8 mouse cellular contexts compared by ENCODE assay signal in genomic region chr10:122051831-122052230, GRCm38 (mm10). TPM values are rescaled to one million over a fixed set of nuclear protein-coding genes. Genes with fewer than 3 reads are reported as not detected.
DNase-seq lines count a peak whose midpoint lies in the region; ATAC-seq and TF ChIP-seq lines count a peak whose summit lies in the region.

No protein-coding gene starts in this region.

- DNase-seq in midbrain, embryonic 14.5 days: peak; percentile 91
- DNase-seq in c-Kit-negative CD71-positive TER-119-positive erythroid progenitor cells, embryonic 14.5 days (ENCODE audit: low read depth, low spot score): peak; percentile 56
- peak; percentile 68 to 96 for DNase-seq in frontal cortex, adult 2 months (ENCODE audit: extremely low spot score in 1 of 2, low spot score in 1 of 2)
- DNase-seq in kidney, postnatal 0 days (ENCODE audit: low spot score): peak; percentile 88
- DNase-seq in liver, embryonic 13.5 days: peak; percentile 57
- peak; percentile 76 for DNase-seq in retina, postnatal 7 days (ENCODE audit: low read depth, low spot score)
- peak; percentile 66 to 91 for DNase-seq in urinary bladder, adult 18-20 months (ENCODE audit: low spot score in 2 of 2)

- peak; percentile 100 for TF ChIP-seq CTCF in kidney, postnatal 0 days (IDR thresholded peaks at IDR 0.05; ENCODE audit: low read depth)

- H3K9ac ChIP-seq in midbrain, embryonic 14.5 days (replicated peaks; ENCODE audit: low read length): no peak overlapping the region
- H3K9ac ChIP-seq in midbrain, embryonic 13.5 days (replicated peaks): no peak overlapping the region
- no peak overlapping the region for H3K9ac ChIP-seq in kidney, postnatal 0 days (ENCODE audit: low read depth, low read length)
- H3K9ac ChIP-seq in liver, embryonic 13.5 days: no peak overlapping the region

- H3K27ac ChIP-seq in midbrain, embryonic 14.5 days (replicated peaks; ENCODE audit: low read depth, low read length): no peak overlapping the region
- H3K27ac ChIP-seq in midbrain, embryonic 13.5 days: no peak overlapping the region
- H3K27ac ChIP-seq in kidney, postnatal 0 days: no peak overlapping the region
- H3K27ac ChIP-seq in liver, embryonic 13.5 days: no peak overlapping the region

- no peak overlapping the region for H3K4me2 ChIP-seq in midbrain, embryonic 14.5 days (ENCODE audit: low read length)
- no peak overlapping the region for H3K4me2 ChIP-seq in midbrain, embryonic 13.5 days (replicated peaks)
- no peak overlapping the region for H3K4me2 ChIP-seq in kidney, postnatal 0 days (ENCODE audit: low read length)
- no peak overlapping the region for H3K4me2 ChIP-seq in liver, embryonic 13.5 days

- 36% methylated on average over 6 of the region's 6 CpGs for WGBS in midbrain, embryonic 14.5 days
- 39% methylated on average over 6 of the region's 6 CpGs for WGBS in midbrain, embryonic 13.5 days
- WGBS in kidney, postnatal 0 days: 34% methylated on average over 6 of the region's 6 CpGs
- 21% methylated on average over 6 of the region's 6 CpGs for WGBS in liver, embryonic 13.5 days (ENCODE audit: insufficient replicate concordance)

- H3K4me1 ChIP-seq in midbrain, embryonic 14.5 days (ENCODE audit: control insufficient read depth, insufficient read depth, low read length): no peaks in the 10 kb centered on the region
- no peaks in the 10 kb centered on the region for H3K4me1 ChIP-seq in midbrain, embryonic 13.5 days (replicated peaks)
- no peaks in the 10 kb centered on the region; the same call in 1 of the 2 replicates for H3K4me1 ChIP-seq in kidney, postnatal 0 days (replicated peaks; ENCODE audit: insufficient read depth, low read length)
- peaks cover 3% of the 10 kb centered on the region; the same call in 1 of the 2 replicates for H3K4me1 ChIP-seq in liver, embryonic 13.5 days (replicated peaks)

- H3K4me3 ChIP-seq in midbrain, embryonic 14.5 days (replicated peaks; ENCODE audit: low read depth, low read length): no peak overlapping the region
- no peak overlapping the region for H3K4me3 ChIP-seq in midbrain, embryonic 13.5 days (replicated peaks)
- H3K4me3 ChIP-seq in kidney, postnatal 0 days (replicated peaks; ENCODE audit: low read depth, low read length): no peak overlapping the region
- no peak overlapping the region for H3K4me3 ChIP-seq in liver, embryonic 13.5 days (replicated peaks)

- H3K36me3 ChIP-seq in midbrain, embryonic 14.5 days (ENCODE audit: control insufficient read depth, insufficient read depth, low read length): no peaks in the 10 kb centered on the region
- H3K36me3 ChIP-seq in midbrain, embryonic 13.5 days: no peaks in the 10 kb centered on the region
- H3K36me3 ChIP-seq in kidney, postnatal 0 days (ENCODE audit: insufficient read depth, low read length): no peaks in the 10 kb centered on the region
- H3K36me3 ChIP-seq in liver, embryonic 13.5 days: no peaks in the 10 kb centered on the region

- ATAC-seq in midbrain, embryonic 14.5 days (ENCODE audit: low FRiP score, low TSS enrichment): no peak
- no peak for ATAC-seq in midbrain, embryonic 13.5 days
- ATAC-seq in kidney, postnatal 0 days (replicated peaks; ENCODE audit: low FRiP score, low read depth): no peak
- peak; percentile 49 for ATAC-seq in liver, embryonic 13.5 days (ENCODE audit: low read depth)

- H3K9me3 ChIP-seq in midbrain, embryonic 14.5 days (ENCODE audit: control insufficient read depth, low read length): no peaks in the 10 kb centered on the region
- H3K9me3 ChIP-seq in midbrain, embryonic 13.5 days: no peaks in the 10 kb centered on the region
- no peaks in the 10 kb centered on the region for H3K9me3 ChIP-seq in kidney, postnatal 0 days (replicated peaks; ENCODE audit: low read length)
- no peaks in the 10 kb centered on the region for H3K9me3 ChIP-seq in liver, embryonic 13.5 days (replicated peaks)

- no peaks in the 10 kb centered on the region for H3K27me3 ChIP-seq in midbrain, embryonic 14.5 days (ENCODE audit: control insufficient read depth, insufficient read depth, low read length)
- H3K27me3 ChIP-seq in midbrain, embryonic 13.5 days: no peaks in the 10 kb centered on the region
- no peaks in the 10 kb centered on the region; the same call in 1 of the 2 replicates for H3K27me3 ChIP-seq in kidney, postnatal 0 days (ENCODE audit: insufficient read depth, low read length)
- H3K27me3 ChIP-seq in liver, embryonic 13.5 days: peaks cover 18% of the 10 kb centered on the region

RNA-seq across cellular contexts. Expression of gene Srgap1, which starts 4.7 kb away (rescaled TPM):
- polyA plus RNA-seq in midbrain, embryonic 14.5 days (2014; fragmentation: Nextera tagmentation; extraction: Ambion mirVana): 40.8 and 46.9 TPM in 2 replicates
- polyA plus RNA-seq in midbrain, embryonic 13.5 days (2015; fragmentation: Nextera tagmentation; extraction: Ambion mirVana): 40.1 and 40.9 TPM in 2 replicates
- polyA plus RNA-seq in frontal cortex, adult 2 months (2012; rRNA removed): 8.8 TPM in 2 replicates
- 10.2 and 13.1 TPM in 2 replicates for polyA plus RNA-seq in kidney, postnatal 0 days (2015; fragmentation: Nextera tagmentation; extraction: Ambion mirVana)
- polyA plus RNA-seq in liver, embryonic 13.5 days (2015; fragmentation: Nextera tagmentation; extraction: Ambion mirVana): 1.3 TPM in 2 replicates

RNA-seq across cellular contexts. Expression of gene Rxylt1, which starts 45.3 kb away (rescaled TPM):
- polyA plus RNA-seq in midbrain, embryonic 14.5 days (2014; fragmentation: Nextera tagmentation; extraction: Ambion mirVana): 36.1 and 40.2 TPM in 2 replicates
- 30.7 and 32.1 TPM in 2 replicates for polyA plus RNA-seq in midbrain, embryonic 13.5 days (2015; fragmentation: Nextera tagmentation; extraction: Ambion mirVana)
- polyA plus RNA-seq in frontal cortex, adult 2 months (2012; rRNA removed): 19.9 and 22.0 TPM in 2 replicates
- 72.1 and 75.5 TPM in 2 replicates for polyA plus RNA-seq in kidney, postnatal 0 days (2015; fragmentation: Nextera tagmentation; extraction: Ambion mirVana)
- 18.5 and 19.4 TPM in 2 replicates for polyA plus RNA-seq in liver, embryonic 13.5 days (2015; fragmentation: Nextera tagmentation; extraction: Ambion mirVana)
